Mouse (Mus musculus) hindbrain, embryonic 16.5 days (tissue): ENCODE data around the gene Hsf5. TPM values are rescaled to one million over a fixed set of nuclear protein-coding genes. Genes with fewer than 3 reads are reported as not detected.
A peak's percentile ranks its signal among the peaks of the same experiment; 100 is the strongest.

ENCODE experiments used
- ATAC-seq: fragments of 200-750 bp; cut with Nextera tagmentation; 2 replicates; pipeline ENCODE4 v1.8.0; 2017; ENCODE audit warnings: moderate TSS enrichment, moderate library complexity
- H3K27ac ChIP-seq: fragments of 300-500 bp; sonication (generic); 2 replicates; pipeline ENCODE4 v1.5.1; 2014; ENCODE audit warnings: low read depth, mild to moderate bottlenecking, control low read depth, low read length, moderate library complexity
- H3K27me3 ChIP-seq: fragments of 300-500 bp; sonication (generic); replicated peaks from 2 replicates; pipeline ENCODE4 v1.6.1; 2014; ENCODE audit warnings: low read length; ENCODE audit not compliant: control insufficient read depth, insufficient read depth
- H3K36me3 ChIP-seq: fragments of 300-500 bp; sonication (generic); 2 replicates; pipeline ENCODE4 v1.6.1; 2014; ENCODE audit warnings: mild to moderate bottlenecking, low read length, moderate library complexity, mixed read lengths; ENCODE audit not compliant: control insufficient read depth, insufficient read depth
- H3K4me1 ChIP-seq: fragments of 300-500 bp; sonication (generic); 2 replicates; pipeline ENCODE4 v1.6.1; 2014; ENCODE audit warnings: low read depth, low read length; ENCODE audit not compliant: control insufficient read depth, insufficient read depth
- H3K4me2 ChIP-seq: fragments of 300-500 bp; sonication (generic); 2 replicates; pipeline ENCODE4 v1.6.1; 2014; ENCODE audit warnings: mild to moderate bottlenecking, low read length, control low read depth, moderate library complexity
- H3K4me3 ChIP-seq: fragments of 300-500 bp; sonication (generic); 2 replicates; pipeline ENCODE4 v1.5.1; 2014; ENCODE audit warnings: mild to moderate bottlenecking, low read length, control low read depth, moderate library complexity
- H3K9ac ChIP-seq: fragments of 300-500 bp; sonication (generic); 2 replicates; pipeline ENCODE4 v1.6.1; 2014; ENCODE audit warnings: low read depth, mild to moderate bottlenecking, control low read depth, low read length, moderate library complexity
- H3K9me3 ChIP-seq: fragments of 300-500 bp; sonication (generic); 2 replicates; pipeline ENCODE4 v1.6.1; 2014; ENCODE audit warnings: mild to moderate bottlenecking, low read length, moderate library complexity; ENCODE audit not compliant: control insufficient read depth
- WGBS: fragments of 180-500 bp; shearing (Covaris S2); extraction: QIAGEN DNeasy Blood & Tissue Kit; methylation state at CpG from one replicate; pipeline ENCODE4 v1.1.7; 2014; 5-methylcytosine and 5-hydroxymethylcytosine counted together
- polyA plus RNA-seq: library from polyadenylated mRNA; unstranded; fragments of >200 nt; fragmentation: Nextera tagmentation; extraction: Ambion mirVana; gene quantifications from 2 replicates; pipeline ENCODE4 v1.2.1, GENCODE M21; 2015

Gene Hsf5
- 0.34 and 0.45 TPM in 2 replicates for polyA plus RNA-seq

DNA sequence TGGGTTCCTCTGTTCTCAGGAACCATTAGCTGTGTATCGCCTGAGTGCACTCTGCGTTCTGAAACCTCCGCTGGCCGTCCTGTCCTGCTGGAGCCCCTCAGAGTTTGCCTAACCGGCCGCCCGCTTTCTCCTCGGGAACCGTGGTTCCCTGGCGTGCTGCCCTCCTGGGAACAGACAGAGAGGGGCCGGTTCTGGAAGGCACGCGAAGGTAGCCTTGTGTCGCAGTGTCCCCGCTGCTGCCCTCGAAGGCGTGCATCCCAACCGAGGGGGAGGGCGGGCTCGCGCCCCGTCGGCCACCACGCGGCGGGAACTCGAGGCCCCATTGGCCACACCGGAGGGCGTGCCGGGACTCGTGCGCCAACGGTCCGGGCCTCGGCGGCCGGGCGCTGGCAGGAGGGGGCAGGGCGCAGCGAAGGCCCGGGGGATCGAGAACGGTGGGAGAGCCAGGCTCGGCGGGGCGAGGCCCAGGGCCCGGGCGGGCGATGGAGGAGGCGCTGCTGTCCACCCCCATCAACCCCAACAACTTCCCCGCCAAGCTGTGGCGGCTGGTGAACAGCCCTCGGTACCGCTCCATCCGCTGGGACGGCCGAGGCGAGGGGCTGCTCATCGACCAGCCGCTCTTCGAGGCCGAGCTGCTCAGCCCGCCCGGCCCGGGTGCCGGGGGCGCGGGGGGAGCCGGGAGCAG, at the start of gene Hsf5:
Gene Hsf5 (plus strand): TSS at position 375 of the 685 bp plus-strand sequence.
- 0 out of 2 replicates have a peak, but pooled peaks have one; percentile 27 for ATAC-seq
- Histone ChIP-seq H3K27ac (no peak within 1 kb of the TSS), H3K27me3 (no peaks in the 10 kb centered on the region), H3K9me3 (no peaks in the 10 kb centered on the region), H3K4me1 (no peaks in the 10 kb centered on the region), H3K4me2 (no peak within 1 kb of the TSS), H3K4me3 (no peak within 1 kb of the TSS), H3K36me3 (peaks cover 56% of the 10 kb centered on the region), H3K9ac (no peak within 1 kb of the TSS)
- 89% methylated on average over 63 of the region's 69 CpGs for WGBS

DNA sequence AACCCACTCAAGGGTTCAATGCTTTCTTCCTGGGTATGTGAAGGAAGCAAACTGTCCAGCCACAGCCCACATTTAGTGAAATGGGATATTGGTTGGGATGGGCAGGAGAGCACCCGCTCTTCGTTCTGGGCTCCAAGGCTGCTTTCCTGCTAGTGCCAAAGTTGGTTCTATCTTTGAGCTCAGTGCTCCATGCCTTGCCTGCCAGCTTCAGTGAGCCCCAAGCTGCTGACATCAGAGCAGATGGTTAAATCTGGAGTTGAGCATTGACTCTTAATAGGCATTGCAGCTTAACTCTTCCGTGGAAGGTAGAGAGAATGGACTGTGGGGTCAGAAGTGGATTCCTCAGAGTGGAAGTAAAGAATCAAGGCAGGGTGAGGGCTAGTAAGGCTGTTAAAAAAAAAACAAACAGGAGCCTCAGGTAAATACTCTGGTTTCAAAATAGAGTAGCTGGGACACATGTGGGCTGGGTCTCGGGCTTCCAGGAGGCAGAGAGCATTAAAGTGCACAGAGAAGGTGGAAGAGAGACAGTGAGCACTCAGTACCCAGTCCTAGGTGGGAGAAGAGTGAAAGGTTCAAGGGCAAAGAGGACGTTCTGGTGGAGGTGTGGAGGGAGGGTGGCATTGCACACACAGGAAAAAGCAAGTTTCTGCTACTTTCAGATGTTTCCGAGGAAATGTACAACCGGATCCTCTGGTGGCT, 48.6 kb upstream of the Hsf5 start, which contains the start of gene Sept4:
Gene Sept4 (plus strand): TSS at position 649 of the 699 bp plus-strand sequence.
- Histone ChIP-seq H3K9ac (no peak within 1 kb of the TSS), H3K4me1 (no peaks in the 10 kb centered on the region), H3K4me3 (no peak within 1 kb of the TSS), H3K9me3 (no peaks in the 10 kb centered on the region), H3K4me2 (no peak within 1 kb of the TSS), H3K27me3 (no peaks in the 10 kb centered on the region), H3K27ac (no peak within 1 kb of the TSS), H3K36me3 (no peaks in the 10 kb centered on the region)
- 85% methylated on average over 7 of the region's 7 CpGs for WGBS
- ATAC-seq: no peak

DNA sequence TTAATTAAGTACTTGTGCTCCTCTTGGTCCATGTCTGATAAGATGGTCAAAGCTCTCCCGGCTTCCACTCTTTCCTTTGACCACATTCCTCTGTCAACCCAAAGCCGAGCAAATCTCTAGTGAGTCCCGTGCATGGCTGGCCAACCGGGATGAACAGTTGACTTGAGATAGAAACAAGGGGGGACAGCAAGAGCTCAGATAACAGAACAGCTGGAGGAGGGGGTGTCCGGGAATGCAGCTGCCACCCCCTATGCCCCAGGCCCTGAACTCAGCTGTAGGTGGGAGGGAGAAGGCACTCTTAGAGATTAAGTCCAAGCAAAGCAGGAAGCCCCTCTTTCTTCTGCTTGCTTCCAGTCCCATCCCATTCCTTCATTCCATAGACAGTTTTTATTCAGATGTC, 46.2 kb upstream of the Hsf5 start:
- Histone ChIP-seq H3K27ac (no peak overlapping the region), H3K9ac (no peak overlapping the region), H3K4me3 (no peak overlapping the region), H3K9me3 (no peaks in the 10 kb centered on the region), H3K36me3 (no peaks in the 10 kb centered on the region), H3K4me1 (no peaks in the 10 kb centered on the region), H3K4me2 (no peak overlapping the region), H3K27me3 (no peaks in the 10 kb centered on the region)
- ATAC-seq: no peak
- 65% methylated on average over 5 of the region's 5 CpGs for WGBS

DNA sequence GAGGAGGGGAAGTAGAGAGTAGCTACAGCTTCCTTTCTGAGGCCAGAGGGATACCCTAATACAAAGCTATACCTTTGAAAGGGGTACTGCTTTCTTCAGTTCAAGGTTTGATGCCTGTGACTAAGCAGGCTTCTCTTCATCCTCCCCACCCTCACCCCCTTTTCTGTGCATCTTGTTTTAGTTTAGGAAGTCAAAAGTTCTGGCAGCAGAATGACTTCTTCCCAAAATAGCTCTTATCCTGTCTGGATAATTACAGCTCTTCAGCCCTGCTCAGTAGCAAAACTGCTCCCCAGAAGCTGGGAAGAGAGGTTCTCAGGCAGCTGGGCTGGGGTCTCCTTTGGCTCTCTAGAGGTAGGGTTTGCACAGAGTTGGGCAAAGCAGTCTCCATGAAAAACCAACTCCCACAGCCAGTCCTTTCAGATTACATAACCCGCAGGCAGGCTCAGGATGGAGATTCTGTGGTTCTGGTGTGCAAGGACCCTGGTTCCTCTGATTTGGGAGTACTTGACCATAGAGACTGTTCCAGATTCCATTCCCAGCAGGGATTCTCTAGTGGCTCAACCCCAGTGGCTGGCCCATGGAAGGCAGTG, 45.5 kb upstream of the Hsf5 start:
- Histone ChIP-seq H3K4me1 (no peaks in the 10 kb centered on the region), H3K27me3 (no peaks in the 10 kb centered on the region), H3K36me3 (no peaks in the 10 kb centered on the region), H3K4me3 (no peak overlapping the region), H3K27ac (no peak overlapping the region), H3K9me3 (no peaks in the 10 kb centered on the region), H3K4me2 (no peak overlapping the region), H3K9ac (no peak overlapping the region)
- 83% methylated on average over 1 of the region's 1 CpGs for WGBS
- ATAC-seq: no peak

DNA sequence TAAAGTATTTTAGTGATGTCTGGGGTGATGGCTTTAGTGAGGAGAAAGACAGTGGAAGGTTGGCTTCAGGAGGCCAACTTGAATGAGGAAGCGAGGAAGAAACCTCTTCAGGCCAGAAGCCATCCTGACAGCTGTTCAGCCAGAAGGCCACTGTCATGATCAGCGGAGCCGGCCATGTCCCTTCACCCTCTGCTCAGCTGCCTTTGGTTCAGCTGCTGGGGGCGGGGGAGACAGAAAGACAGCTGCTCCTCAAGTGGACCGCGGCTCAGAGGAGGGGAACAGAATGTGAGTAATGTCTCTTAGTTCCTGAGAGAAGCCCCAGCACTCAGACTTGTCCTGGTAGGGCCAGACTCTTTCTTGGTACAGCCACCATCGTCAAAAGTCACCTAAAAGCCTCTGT, 43.2 kb upstream of the Hsf5 start:
- H3K9ac ChIP-seq: no peak overlapping the region
- H3K4me2 ChIP-seq: no peak overlapping the region
- ATAC-seq: no peak
- no peaks in the 10 kb centered on the region for H3K9me3 ChIP-seq
- WGBS: 75% methylated on average over 7 of the region's 7 CpGs
- no peaks in the 10 kb centered on the region for H3K36me3 ChIP-seq
- peaks cover 6% of the 10 kb centered on the region for H3K4me1 ChIP-seq
- H3K4me3 ChIP-seq: no peak overlapping the region
- H3K27me3 ChIP-seq: no peaks in the 10 kb centered on the region
- H3K27ac ChIP-seq: no peak overlapping the region

DNA sequence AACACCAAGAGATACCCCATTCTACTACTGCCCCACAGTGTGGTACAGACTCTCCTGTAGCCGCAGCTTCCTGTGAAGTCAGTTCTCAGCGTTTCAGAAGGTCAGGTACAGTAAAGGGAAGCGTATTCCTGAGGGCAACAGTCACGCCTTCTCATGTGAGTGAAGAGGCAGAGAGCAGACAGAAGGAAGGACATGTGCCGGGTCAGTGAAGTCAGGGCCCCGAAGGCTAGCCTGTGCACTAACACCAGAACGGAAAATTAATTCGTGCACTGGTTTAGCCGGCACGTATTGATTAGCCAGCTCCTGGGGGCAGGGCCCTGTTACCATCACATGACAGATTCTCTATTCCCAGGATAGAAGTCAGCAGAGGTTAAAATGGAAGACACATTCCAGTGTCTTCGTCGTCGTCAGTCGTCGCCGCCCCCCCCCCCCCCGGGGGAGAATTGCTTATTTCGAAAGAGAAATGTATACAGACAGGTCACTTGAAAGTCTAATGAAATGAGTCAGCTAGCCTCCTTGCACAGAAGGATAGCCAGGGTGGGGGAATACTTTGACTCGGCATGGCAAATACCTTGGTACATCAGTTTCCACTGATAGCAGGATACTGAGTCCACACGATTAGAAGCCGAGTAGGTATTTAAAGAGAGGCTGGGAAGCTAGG, 42.3 kb upstream of the Hsf5 start:
- 69% methylated on average over 21 of the region's 21 CpGs for WGBS
- Histone ChIP-seq H3K4me2 (no peak overlapping the region), H3K9me3 (no peaks in the 10 kb centered on the region), H3K4me1 (peaks cover 11% of the 10 kb centered on the region), H3K27ac (no peak overlapping the region), H3K27me3 (no peaks in the 10 kb centered on the region), H3K4me3 (no peak overlapping the region), H3K9ac (no peak overlapping the region), H3K36me3 (no peaks in the 10 kb centered on the region)
- no peak for ATAC-seq

DNA sequence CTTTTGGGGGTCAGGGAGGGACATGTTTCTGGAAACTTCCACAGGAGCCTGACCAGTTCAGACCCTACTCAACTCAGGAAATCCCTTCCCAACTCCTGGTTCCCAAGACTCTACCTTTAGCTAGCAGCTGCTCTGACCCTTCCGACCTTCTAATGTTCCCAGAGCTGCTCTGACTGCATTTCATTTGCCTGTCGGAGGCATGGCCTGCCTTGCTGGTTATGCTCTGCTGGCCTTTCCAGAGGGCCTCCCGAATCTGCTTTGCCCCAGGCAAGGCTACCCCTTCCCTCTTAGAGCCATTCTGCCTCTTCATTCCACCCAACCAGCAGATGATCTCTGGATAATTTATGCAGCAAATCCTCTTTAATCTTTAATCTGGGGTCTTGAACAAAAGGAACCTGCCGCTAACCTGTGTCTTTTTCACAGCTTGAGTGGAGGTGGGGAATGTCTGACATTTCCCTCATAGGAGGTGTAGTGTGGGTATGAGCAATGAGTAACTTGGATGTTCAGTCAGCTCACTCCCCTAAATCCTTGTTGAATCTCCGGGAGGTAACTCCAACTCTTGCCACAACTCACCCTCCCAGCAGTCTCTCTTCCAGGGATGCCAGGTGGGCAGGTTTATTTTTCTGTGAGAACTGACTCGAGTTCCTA, 39.2 kb upstream of the Hsf5 start:
- Histone ChIP-seq H3K36me3 (no peaks in the 10 kb centered on the region), H3K9ac (peak overlapping the region; percentile 77), H3K27me3 (no peaks in the 10 kb centered on the region), H3K9me3 (no peaks in the 10 kb centered on the region), H3K4me1 (peaks cover 11% of the 10 kb centered on the region), H3K4me2 (peak overlapping the region; percentile 79), H3K27ac (no peak overlapping the region), H3K4me3 (peak overlapping the region; percentile 56)
- whole genome bisulfite sequencing: 24% methylated on average over 6 of the region's 6 CpGs
- no peak for ATAC-seq

DNA sequence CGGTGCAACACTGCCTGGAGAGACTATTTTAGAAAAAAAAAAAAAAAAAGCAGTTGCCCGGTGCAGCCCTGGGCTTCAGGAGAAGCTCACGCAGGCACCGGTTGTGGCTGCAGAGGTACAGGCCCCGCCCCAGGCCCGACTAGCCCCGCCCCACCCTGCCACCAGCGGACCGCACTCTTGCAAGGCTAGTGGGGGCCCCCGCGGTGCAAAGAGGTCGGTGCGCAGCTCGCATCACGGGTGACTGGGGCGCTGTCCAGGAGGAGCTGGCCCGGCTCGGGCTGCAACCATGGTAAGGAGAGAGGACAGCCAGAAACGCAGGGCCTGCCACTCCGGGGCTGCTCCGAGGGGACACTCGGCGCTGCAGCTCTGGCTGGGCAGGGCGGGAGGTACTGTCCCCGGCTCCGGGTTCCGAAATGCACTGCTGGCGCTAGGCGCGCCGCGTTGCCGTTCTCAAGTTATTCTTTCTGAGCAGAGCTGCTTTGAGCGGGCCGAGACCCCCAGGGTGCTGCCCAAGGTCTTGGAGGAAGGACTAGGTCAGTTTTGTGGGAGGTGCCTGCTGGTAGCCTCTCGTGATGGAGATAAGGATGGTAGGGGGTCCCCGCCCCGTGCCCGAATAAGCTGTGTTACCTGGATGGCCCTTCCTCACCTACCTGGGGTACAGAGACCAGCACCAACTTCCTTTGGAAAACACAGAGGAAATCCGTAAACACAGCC, 38.6 kb upstream of the Hsf5 start:
- H3K4me2 ChIP-seq: peak overlapping the region; percentile 79
- under 1% methylated on average over 40 of the region's 40 CpGs for whole genome bisulfite sequencing
- peaks cover 11% of the 10 kb centered on the region for H3K4me1 ChIP-seq
- H3K4me3 ChIP-seq: peak overlapping the region; percentile 56
- H3K9ac ChIP-seq: peak overlapping the region; percentile 77
- ATAC-seq: peak; percentile 80
- peak overlapping the region; percentile 66 for H3K27ac ChIP-seq
- no peaks in the 10 kb centered on the region for H3K36me3 ChIP-seq
- no peaks in the 10 kb centered on the region for H3K9me3 ChIP-seq
- no peaks in the 10 kb centered on the region for H3K27me3 ChIP-seq
